Mouse (Mus musculus) thymus, postnatal 25 days (tissue): ENCODE measurements around the gene Pla2g4a.
"Not testable (repeated sequence)": the region's sequence is repeated elsewhere in the genome, so short reads cannot be mapped to it uniquely, and the experiment has no call there.

Experiments used
- DNase-seq: peaks from one replicate; pipeline ENCODE4 v3.0.0; 2022

Gene Pla2g4a

GRCm38 (mm10) chr1:149929140-149929539, 31.9 kb downstream of the Pla2g4a start:
- DNase-seq = no peak

DNA sequence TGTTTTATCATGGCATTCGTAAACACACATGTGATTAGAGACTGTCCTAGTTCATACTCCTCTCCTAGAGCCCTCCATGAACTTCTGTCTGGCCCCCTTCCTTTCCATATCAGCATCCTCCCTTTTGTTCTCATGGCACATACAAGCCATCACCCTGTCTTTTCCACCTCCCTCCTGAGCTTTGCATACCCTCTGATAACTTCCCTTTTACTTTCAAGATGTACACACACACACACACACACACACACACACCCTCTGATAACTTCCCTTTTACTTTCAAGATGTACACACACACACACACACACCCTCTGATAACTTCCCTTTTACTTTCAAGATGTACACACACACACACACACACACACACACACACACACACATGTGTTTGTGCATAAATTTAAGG, 37.4 kb downstream of the Pla2g4a start:
- DNase-seq = not testable (repeated sequence)

- DNase-seq = no peak
These were observed 38.9 kb downstream of the Pla2g4a start for GRCm38 (mm10) chr1:149922219-149922618.

- DNase-seq = no peak
These were observed 39.8 kb downstream of the Pla2g4a start for GRCm38 (mm10) chr1:149921325-149921724.

GRCm38 (mm10) chr1:149919301-149919700, 41.8 kb downstream of the Pla2g4a start:
- no peak for DNase-seq

- DNase-seq = no peak
These were observed 48.1 kb downstream of the Pla2g4a start for GRCm38 (mm10) chr1:149912984-149913383.

- no peak for DNase-seq
These were observed 50.0 kb downstream of the Pla2g4a start for GRCm38 (mm10) chr1:149911050-149911449.

DNA sequence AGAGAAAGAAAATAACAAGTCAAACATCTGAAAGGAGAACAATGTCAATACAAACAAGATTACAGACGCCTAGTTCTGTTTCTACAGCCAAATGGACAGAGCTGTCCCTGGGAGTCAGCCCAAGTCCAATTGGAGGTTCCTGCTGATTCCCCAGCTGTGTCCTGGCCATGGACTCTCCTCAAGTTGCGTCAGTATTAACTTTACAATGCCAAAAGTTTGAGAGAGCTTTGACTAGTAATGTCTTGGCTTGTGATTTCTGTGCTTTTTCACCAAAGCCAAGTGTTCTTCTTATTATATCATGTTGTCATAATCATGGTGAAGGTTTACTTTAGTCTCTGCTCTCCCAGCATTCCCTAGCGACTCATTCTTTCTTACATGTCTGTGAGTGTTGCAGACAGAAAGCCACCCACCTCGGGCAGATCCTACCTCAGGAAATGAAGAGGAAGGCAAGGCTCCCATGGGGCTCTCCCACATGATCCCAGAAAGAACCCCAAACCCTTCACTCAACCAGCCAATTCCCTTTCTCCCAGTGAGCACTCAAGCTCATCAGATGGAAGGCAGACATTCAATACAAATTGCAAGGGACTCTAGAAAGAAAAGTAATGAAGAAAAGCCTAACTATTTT, 63.0 kb downstream of the Pla2g4a start:
- no peak for DNase-seq

DNA sequence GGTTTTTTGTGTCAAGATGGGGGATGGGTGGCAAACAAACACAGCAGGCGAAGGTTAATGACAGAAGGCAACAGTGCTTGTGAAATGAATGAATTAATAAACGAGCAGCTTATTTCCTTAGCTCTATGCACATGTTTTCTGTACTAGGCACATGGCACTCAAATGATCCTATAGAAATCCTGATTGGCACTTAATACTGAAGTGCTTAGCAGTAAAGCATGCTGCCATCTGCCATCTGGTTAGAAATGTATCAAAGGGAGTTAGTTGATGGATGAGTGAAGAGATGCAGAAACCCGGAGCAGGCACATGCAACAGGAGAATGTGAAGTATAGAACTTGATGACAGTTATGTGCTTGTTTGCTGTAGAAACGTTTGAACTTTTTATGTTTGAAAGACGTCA, 64.5 kb downstream of the Pla2g4a start:
- DNase-seq = no peak

GRCm38 (mm10) chr1:149894940-149895339, 66.2 kb downstream of the Pla2g4a start:
- DNase-seq = no peak

DNA sequence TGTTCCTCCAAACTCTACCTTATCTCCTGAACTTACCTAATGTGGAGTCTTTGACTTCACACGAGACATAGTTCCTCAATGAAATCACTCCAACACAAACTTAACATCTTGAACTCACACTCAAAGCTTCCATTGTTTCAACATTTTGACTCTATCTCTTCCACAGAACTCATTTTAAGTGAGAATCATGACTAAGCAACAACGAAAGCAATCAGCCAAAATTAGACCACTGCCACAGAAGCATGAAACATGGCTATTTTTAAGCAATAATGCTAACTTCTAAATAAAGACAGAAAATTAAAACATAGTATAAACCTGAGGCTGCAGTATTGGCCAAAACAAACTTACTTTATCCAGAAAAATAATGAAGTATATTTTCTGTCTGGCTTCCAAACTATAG, 67.2 kb downstream of the Pla2g4a start:
- no peak for DNase-seq

GRCm38 (mm10) chr1:149891057-149891456, 70.0 kb downstream of the Pla2g4a start:
- DNase-seq = no peak

- no peak for DNase-seq
These were observed 78.6 kb downstream of the Pla2g4a start for GRCm38 (mm10) chr1:149882419-149883025.

GRCm38 (mm10) chr1:149878175-149878574, 82.9 kb downstream of the Pla2g4a start:
- no peak for DNase-seq

DNA sequence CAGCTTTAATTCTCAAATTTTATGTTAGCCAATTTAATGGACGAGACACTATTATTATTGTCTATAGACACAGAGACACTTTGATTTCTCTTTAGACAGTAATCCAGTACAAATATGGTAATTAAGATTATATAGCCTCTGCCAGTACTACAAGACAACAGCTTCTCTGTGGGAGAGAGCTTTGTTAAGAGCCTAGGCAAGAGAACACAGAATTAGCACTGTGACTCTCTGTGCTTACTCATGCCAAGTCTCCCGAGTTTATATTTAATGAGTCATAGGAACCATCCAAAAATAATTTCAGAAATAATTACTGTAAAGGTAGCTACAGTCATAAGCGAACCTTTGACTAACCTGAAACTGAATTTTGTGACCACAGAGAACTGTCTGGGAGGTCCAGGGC, 84.6 kb downstream of the Pla2g4a start:
- no peak for DNase-seq

- DNase-seq = no peak
These were observed 89.5 kb downstream of the Pla2g4a start for GRCm38 (mm10) chr1:149871625-149872024.

DNA sequence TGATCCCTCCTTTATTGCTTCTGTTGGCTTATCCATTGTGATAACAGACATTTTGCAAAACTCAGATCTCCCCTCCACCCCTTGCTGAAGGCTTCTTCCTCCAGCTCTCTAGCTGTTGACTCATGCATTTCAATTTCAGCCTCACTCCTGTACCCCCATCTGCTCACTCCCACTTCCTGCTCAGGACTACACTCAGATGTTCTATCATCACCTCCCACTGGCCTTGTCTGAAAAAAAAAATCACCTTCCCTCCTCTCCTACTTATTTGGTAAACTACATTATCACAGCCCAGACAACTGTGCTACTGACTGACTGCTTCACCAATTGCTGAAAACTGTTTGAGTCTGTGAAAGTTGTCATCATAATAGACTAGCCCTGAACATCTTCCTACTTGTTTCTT, 93.8 kb downstream of the Pla2g4a start:
- DNase-seq = no peak

- no peak for DNase-seq
These were observed 94.9 kb downstream of the Pla2g4a start for GRCm38 (mm10) chr1:149866202-149866601.

DNA sequence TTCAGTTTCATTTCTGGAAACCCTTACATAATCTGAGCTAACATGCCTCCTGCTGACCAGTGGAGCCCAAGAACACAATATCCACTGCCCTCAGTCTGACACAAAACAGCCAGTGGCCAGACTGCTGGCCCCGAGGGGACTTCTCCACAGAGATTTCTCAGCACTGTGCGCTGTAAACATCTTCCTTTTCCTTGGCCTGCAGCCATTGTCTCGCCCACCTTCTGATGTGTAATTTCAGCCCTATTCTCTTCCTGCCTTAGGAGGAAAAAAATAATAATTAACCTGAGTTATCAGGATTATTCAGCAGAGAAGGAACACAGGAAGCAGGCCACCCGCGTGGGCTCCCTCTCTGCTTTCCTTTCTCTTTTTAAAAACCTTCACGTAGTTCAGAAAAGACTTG, 98.3 kb downstream of the Pla2g4a start:
- DNase-seq = no peak

DNA sequence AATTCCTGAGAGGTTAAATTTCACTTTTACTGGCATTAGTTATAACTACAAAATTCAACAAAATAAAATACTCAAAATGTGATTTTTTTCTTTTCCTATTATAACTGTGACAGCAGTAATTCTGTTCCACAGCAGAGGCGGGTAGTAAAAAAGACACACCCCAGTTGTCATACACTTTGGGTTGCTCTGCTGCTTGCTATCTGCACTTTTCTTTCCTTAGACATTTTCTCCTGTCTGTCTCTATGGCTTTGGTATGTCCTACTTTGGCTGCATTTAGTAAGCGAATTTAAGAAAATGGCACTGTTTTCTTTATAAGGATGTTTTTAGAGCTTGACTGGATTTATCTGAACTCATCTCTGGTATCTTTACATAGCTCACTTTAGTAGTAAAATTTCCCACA, 98.9 kb downstream of the Pla2g4a start:
- DNase-seq = no peak

GRCm38 (mm10) chr1:149861543-149861942, 99.5 kb downstream of the Pla2g4a start:
- no peak for DNase-seq

GRCm38 (mm10) chr1:149858734-149859133, 102.4 kb downstream of the Pla2g4a start:
- DNase-seq = no peak

DNA sequence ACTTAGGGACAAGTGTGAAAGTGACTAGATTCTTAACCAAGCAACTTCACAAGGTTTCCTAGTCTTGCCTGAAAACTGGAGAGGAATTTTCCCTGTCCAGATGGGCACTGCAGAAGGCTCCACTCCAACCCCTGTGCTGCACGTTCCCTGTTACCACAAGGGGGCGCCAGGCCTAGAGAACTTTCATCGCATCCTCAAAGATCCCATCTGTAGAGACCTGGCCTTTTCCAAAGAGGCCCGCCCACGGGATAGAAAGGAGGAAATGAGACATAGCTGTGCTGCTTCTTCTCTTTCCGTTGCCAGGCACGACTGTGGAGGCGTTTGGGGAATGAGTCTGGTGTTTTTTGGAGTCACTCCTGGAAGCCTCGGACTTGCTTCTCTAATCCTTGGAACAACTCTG, 104.4 kb downstream of the Pla2g4a start:
- DNase-seq = peak; percentile 27

DNA sequence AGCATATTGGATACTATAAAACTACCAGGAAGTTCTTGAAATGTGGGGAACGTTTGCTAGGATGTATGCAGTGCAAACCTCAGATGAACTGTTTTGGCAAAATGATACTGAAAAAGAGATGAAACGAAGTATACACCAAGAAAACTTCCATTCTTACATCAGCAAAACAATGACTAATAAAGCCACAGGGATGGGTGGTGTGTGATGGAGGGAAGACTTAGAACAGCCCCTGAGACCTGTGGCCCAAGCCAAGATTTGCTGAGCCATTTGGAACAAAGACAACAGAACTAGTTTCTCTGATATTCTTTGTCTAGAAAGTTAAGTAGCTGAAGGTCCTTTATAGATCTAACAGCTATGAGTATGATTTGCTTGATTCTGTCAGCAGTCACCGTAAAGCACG, 105.5 kb downstream of the Pla2g4a start:
- DNase-seq = no peak

GRCm38 (mm10) chr1:149854867-149855266, 106.2 kb downstream of the Pla2g4a start:
- DNase-seq = no peak
